Mouse (Mus musculus) CH12.LX (cell line): ENCODE measurements at regions not wholly inside any gene's neighbourhood (a gene's known extent, or its start where the extent isn't known, plus 50 kb on each side); places are given as distances from the start of the nearest gene placed in this dataset.

Source experiments
- DNase-seq: peaks from one replicate; pipeline ENCODE4 v3.0.0-alpha.2; 2013; ENCODE audit errors: extremely low read depth
- H3K27ac ChIP-seq: 2 replicates; pipeline ENCODE4 v1.5.1; 2012; ENCODE audit warnings: low read depth, mild to moderate bottlenecking, control low read depth, moderate library complexity; ENCODE audit not compliant: insufficient read depth
- H3K27me3 ChIP-seq: replicated peaks from 2 replicates; pipeline ENCODE3; 2012; ENCODE audit warnings: inconsistent platforms
- H3K36me3 ChIP-seq, 2 experiments: replicated peaks in 1 of 2; 2 replicates each; pipeline versions ENCODE3 to v1.6.1; 2012; ENCODE audit warnings: inconsistent platforms in 1 of 2, low read length in 1 of 2, mild to moderate bottlenecking in 1 of 2, mixed read lengths in 1 of 2, moderate library complexity in 1 of 2; ENCODE audit not compliant: control insufficient read depth in 1 of 2, insufficient read depth in 1 of 2
- H3K4me1 ChIP-seq, 2 experiments: 2 replicates each; pipeline ENCODE4 v1.6.1; 2012; ENCODE audit warnings: inconsistent platforms in 1 of 2, moderate library complexity in 1 of 2; ENCODE audit not compliant: insufficient read depth in 2 of 2, control insufficient read depth in 1 of 2
- H3K4me2 ChIP-seq: 2 replicates; pipeline ENCODE4 v1.6.1; 2012; ENCODE audit warnings: low read depth, mild to moderate bottlenecking, control low read depth; ENCODE audit not compliant: poor library complexity, insufficient read depth, severe bottlenecking
- H3K4me3 ChIP-seq, 3 experiments: fragments of 150-350 bp in 1 of 3; sonication (generic) in 1 of 3; replicated peaks in 1 of 3; 2 replicates each; pipeline versions ENCODE3 to v1.5.1; 2011 to 2012; ENCODE audit warnings: low read depth in 2 of 3, low read length in 2 of 3, mild to moderate bottlenecking in 2 of 3, moderate library complexity in 2 of 3, control low read depth in 1 of 3, improper control_type of control experiment in 1 of 3, inconsistent platforms in 1 of 3, mixed read lengths in 1 of 3; ENCODE audit not compliant: poor library complexity in 1 of 3
- H3K79me2 ChIP-seq: replicated peaks from 2 replicates; pipeline ENCODE4 v1.6.1; 2012; ENCODE audit warnings: mild to moderate bottlenecking, moderate library complexity; ENCODE audit not compliant: control insufficient read depth, poor library complexity, insufficient read depth, severe bottlenecking; ENCODE audit errors: extremely low read depth
- H3K9ac ChIP-seq: 2 replicates; pipeline ENCODE4 v1.6.1; 2012; ENCODE audit warnings: low read depth, mild to moderate bottlenecking, control low read depth, moderate library complexity; ENCODE audit not compliant: insufficient read depth
- H3K9me3 ChIP-seq: replicated peaks from 2 replicates; pipeline ENCODE3; 2012; ENCODE audit warnings: low read length, inconsistent platforms, mixed read lengths
- ETS1 ChIP-seq: conservative IDR thresholded peaks from 2 replicates; pipeline ENCODE4 v1.6.1; 2012; ENCODE audit warnings: low read depth, mild to moderate bottlenecking, inconsistent platforms, low read length, improper control_type of control experiment, moderate library complexity
- GABPA ChIP-seq: IDR thresholded peaks from 2 replicates; pipeline ENCODE4 v1.6.1; 2012; ENCODE audit warnings: low read depth, low read length, improper control_type of control experiment, inconsistent platforms; ENCODE audit not compliant: insufficient replicate concordance
- JUN ChIP-seq: IDR thresholded peaks from 2 replicates; pipeline ENCODE4 v1.6.1; 2011; ENCODE audit warnings: low read depth, mild to moderate bottlenecking, low read length, improper control_type of control experiment, moderate library complexity; ENCODE audit not compliant: insufficient read depth
- JUND ChIP-seq: conservative IDR thresholded peaks from 2 replicates; pipeline ENCODE4 v1.6.1; 2011; ENCODE audit warnings: low read depth, low read length, improper control_type of control experiment
- KAT2A ChIP-seq: IDR thresholded peaks from 2 replicates; pipeline ENCODE4 v1.6.1; 2012; ENCODE audit warnings: low read length, improper control_type of control experiment, inconsistent platforms; ENCODE audit not compliant: insufficient replicate concordance
- MYC ChIP-seq: IDR thresholded peaks from 2 replicates; pipeline ENCODE4 v1.6.1; 2011; ENCODE audit warnings: low read depth, mild to moderate bottlenecking, improper control_type of control experiment, low read length
- RAD21 ChIP-seq: IDR thresholded peaks from 2 replicates; pipeline ENCODE4 v1.6.1; 2011; ENCODE audit warnings: low read depth, mild to moderate bottlenecking, low read length, improper control_type of control experiment, moderate library complexity
- TBP ChIP-seq: conservative IDR thresholded peaks from 2 replicates; pipeline ENCODE4 v1.6.1; 2011; ENCODE audit warnings: low read depth, low read length, improper control_type of control experiment
- ZNF384 ChIP-seq: IDR thresholded peaks from 2 replicates; pipeline ENCODE4 v1.6.1; 2012; ENCODE audit warnings: low read depth, low read length, improper control_type of control experiment, inconsistent platforms
- dilution Hi-C: fragments of 300-500 bp; cut with MboI; formaldehyde crosslinking; loops from 2 replicates; pipeline ENCODE4 v1.14.3; 2020; ENCODE audit warnings: low sequenced_read_pairs; ENCODE audit not compliant: extremely low pct_unique_long_range_greater_than_20kb, extremely low pct_ligation_motif_present
- in situ Hi-C: fragments of 300-500 bp; cut with MboI; formaldehyde crosslinking; loops from 3 replicates; pipeline ENCODE4 v1.14.3; 2019; ENCODE audit warnings: low sequenced_read_pairs, low pct_ligation_motif_present, low pct_unique_long_range_greater_than_20kb, mixed read lengths

GRCm38 (mm10) chr14:25143051-25143450 is 315.9 kb upstream of the Zmiz1 start:
- no peak overlapping the region for H3K4me2 ChIP-seq
- H3K4me3 ChIP-seq, result no peak overlapping the region
- no peak for TF ChIP-seq TBP
- TF ChIP-seq JUN, result no peak
- TF ChIP-seq JUND, result no peak
- TF ChIP-seq MYC, result no peak
- TF ChIP-seq RAD21, result no peak
- 0 out of 2 replicates have a peak, but pooled peaks cover 2% of the 10 kb centered on the region for H3K79me2 ChIP-seq
- H3K9me3 ChIP-seq, result no peaks in the 10 kb centered on the region
- no peak overlapping the region for H3K27ac ChIP-seq
- no peaks in the 10 kb centered on the region for H3K4me1 ChIP-seq
- H3K36me3 ChIP-seq, result no peaks in the 10 kb centered on the region
- no peak overlapping the region for H3K9ac ChIP-seq
- in situ Hi-C loops (no loop called here), dilution Hi-C loops (no loop called here)
- no peaks in the 10 kb centered on the region for H3K27me3 ChIP-seq
- no peak for DNase-seq

DNA sequence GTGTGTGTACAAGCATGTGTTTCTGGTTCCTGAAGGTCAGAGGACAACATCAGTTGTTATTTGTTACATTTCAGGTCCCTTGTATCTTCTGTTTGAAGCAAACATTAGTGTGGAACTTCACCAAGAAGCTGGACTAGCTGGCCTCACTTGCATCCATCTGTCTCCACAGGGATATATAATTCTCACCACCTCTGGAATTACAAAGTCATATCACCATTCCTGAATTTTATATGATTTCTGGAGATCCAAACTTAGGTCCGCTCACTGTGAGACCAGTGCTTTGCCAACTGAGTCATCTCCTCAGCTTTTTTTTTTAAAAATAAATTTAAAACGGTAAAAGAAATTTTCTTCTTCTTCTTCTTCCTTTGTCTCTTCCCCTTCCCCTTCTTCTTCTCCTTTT is 311.3 kb upstream of the Zmiz1 start:
- no peak for DNase-seq

DNA sequence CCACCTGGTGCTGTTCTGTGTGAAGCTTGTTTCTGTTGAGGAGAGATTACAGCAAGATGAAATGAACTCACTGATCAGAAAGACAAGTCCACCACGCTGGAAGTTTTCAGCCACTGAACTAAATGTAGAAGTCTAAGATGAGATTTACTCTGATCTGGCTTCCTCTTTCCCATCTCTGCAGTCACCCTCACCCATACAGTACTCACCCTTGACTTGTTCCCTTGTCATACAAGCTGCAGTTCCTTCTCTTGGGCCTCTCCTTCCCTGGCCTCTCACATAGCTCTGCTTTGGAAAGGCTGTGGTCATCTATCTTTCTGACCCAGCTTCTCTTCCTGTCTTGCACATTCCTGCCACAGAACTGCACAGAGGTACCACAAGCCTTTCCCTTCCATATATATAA is 308.0 kb upstream of the Zmiz1 start:
- Histone ChIP-seq H3K79me2 (no peaks in the 10 kb centered on the region), H3K27me3 (no peaks in the 10 kb centered on the region), H3K4me1 (peaks cover 2 to 15% of the 10 kb centered on the region in 2 experiments; a peak in 3 of 4 replicates), H3K9me3 (no peaks in the 10 kb centered on the region), H3K4me3 (no peak overlapping the region), H3K27ac (no peak overlapping the region), H3K4me2 (no peak overlapping the region), H3K36me3 (no peaks in the 10 kb centered on the region), H3K9ac (no peak overlapping the region)
- TF ChIP-seq JUN (no peak), GABPA (no peak), ETS1 (no peak)
- dilution Hi-C loops (no loop called here), in situ Hi-C loops (no loop called here)
- no peak for DNase-seq

More for the DNA sequence above, 311.3 kb upstream of the Zmiz1 start:
- Histone ChIP-seq H3K27me3 (no peaks in the 10 kb centered on the region), H3K4me1 (peaks cover 0 to 5% of the 10 kb centered on the region in 2 experiments; a peak in 1 of 4 replicates), H3K79me2 (0 out of 2 replicates have a peak, but pooled peaks cover 2% of the 10 kb centered on the region), H3K9me3 (no peaks in the 10 kb centered on the region), H3K4me2 (no peak overlapping the region), H3K36me3 (no peaks in the 10 kb centered on the region), H3K27ac (no peak overlapping the region), H3K4me3 (no peak overlapping the region), H3K9ac (no peak overlapping the region)
- dilution Hi-C loops (no loop called here), in situ Hi-C loops (no loop called here)
- no peak for TF ChIP-seq RAD21
- TF ChIP-seq GABPA, result no peak
- TF ChIP-seq ZNF384, result no peak
- no peak for TF ChIP-seq KAT2A
